Mouse (Mus musculus) megakaryocyte-erythroid progenitor cell, adult 5-6 weeks (primary cell): ENCODE measurements around the gene Sod3. TPM values are rescaled to one million over a fixed set of nuclear protein-coding genes. Genes with fewer than 3 reads are reported as not detected.

Experiments used
- total RNA-seq, 2 experiments: library from RNA; stranded (forward) in 1 of 2; stranded (reverse) in 1 of 2; fragments of 200-1000, 215-1000 nt in 1 of 2; fragments of >200 nt in 1 of 2; fragmentation: Nextera tagmentation in 1 of 2; gene quantifications; 2 replicates each; pipeline ENCODE4 v1.2.3; 2014 to 2017

Sod3 gene
- total RNA-seq, 2 experiments from 2014 or later = not detected

Other genes with a start within 250 kb of the Sod3 start
- gene Dhx15, start 173.3 kb upstream of the Sod3 start, total RNA-seq (2014; fragmentation: Nextera tagmentation) = 258 and 281 TPM in 2 replicates
- gene Dhx15, start 173.3 kb upstream of the Sod3 start, total RNA-seq (2017) = 371 and 387 TPM in 2 replicates
- gene Ccdc149, start 107.7 kb downstream of the Sod3 start, total RNA-seq (2014; fragmentation: Nextera tagmentation) = 0.47 TPM in 1 of 2 replicates, not detected in the other
- gene Ccdc149, start 107.7 kb downstream of the Sod3 start, total RNA-seq (2017) = 0.04 and 0.75 TPM in 2 replicates
- not detected in 2 replicates for gene Lgi2, start 202.7 kb downstream of the Sod3 start, total RNA-seq (2014; fragmentation: Nextera tagmentation)
- not detected in 2 replicates for gene Lgi2, start 202.7 kb downstream of the Sod3 start, total RNA-seq (2017)